Mouse (Mus musculus) kidney, embryonic 16.5 days (tissue): Measurements from ENCODE around the gene Tpsg1. TPM values are rescaled to one million over a fixed set of nuclear protein-coding genes. Genes with fewer than 3 reads are reported as not detected.
A peak's percentile ranks its signal among the peaks of the same experiment; 100 is the strongest.

Experiments used
- ATAC-seq: fragments of 200-750 bp; cut with Nextera tagmentation; 2 replicates; pipeline ENCODE4 v1.8.0; 2017; ENCODE audit warnings: moderate TSS enrichment; ENCODE audit not compliant: low FRiP score, low TSS enrichment
- H3K27ac ChIP-seq: fragments of 300-500 bp; sonication (generic); 2 replicates; pipeline ENCODE4 v1.5.1; 2014; ENCODE audit warnings: low read length
- H3K27me3 ChIP-seq: fragments of 300-500 bp; sonication (generic); 2 replicates; pipeline ENCODE4 v1.6.1; 2014; ENCODE audit warnings: low read length, control low read depth, mixed read lengths; ENCODE audit not compliant: insufficient read depth
- H3K36me3 ChIP-seq: fragments of 300-500 bp; sonication (generic); 2 replicates; pipeline ENCODE4 v1.6.1; 2014; ENCODE audit warnings: low read length, control low read depth, mixed read lengths; ENCODE audit not compliant: insufficient read depth
- H3K4me1 ChIP-seq: fragments of 300-500 bp; sonication (generic); 2 replicates; pipeline ENCODE4 v1.6.1; 2014; ENCODE audit warnings: low read length, control low read depth, mixed read lengths; ENCODE audit not compliant: insufficient read depth
- H3K4me2 ChIP-seq: fragments of 300-500 bp; sonication (generic); replicated peaks from 2 replicates; pipeline ENCODE4 v1.6.1; 2014; ENCODE audit warnings: low read depth, low read length
- H3K4me3 ChIP-seq: fragments of 300-500 bp; sonication (generic); 2 replicates; pipeline ENCODE4 v1.5.1; 2014; ENCODE audit warnings: mild to moderate bottlenecking, low read length
- H3K9ac ChIP-seq: fragments of 300-500 bp; sonication (generic); replicated peaks from 2 replicates; pipeline ENCODE4 v1.6.1; 2014; ENCODE audit warnings: low read length
- H3K9me3 ChIP-seq: fragments of 300-500 bp; sonication (generic); 2 replicates; pipeline ENCODE4 v1.6.1; 2016; ENCODE audit warnings: low read length, control low read depth
- WGBS: fragments of 180-500 bp; shearing (Covaris S2); extraction: QIAGEN DNeasy Blood & Tissue Kit; methylation state at CpG from one replicate; pipeline ENCODE4 v1.1.7; 2014; 5-methylcytosine and 5-hydroxymethylcytosine counted together
- polyA plus RNA-seq: library from polyadenylated mRNA; unstranded; fragments of >200 nt; fragmentation: Nextera tagmentation; extraction: Ambion mirVana; gene quantifications from 2 replicates; pipeline ENCODE4 v1.2.1, GENCODE M21; 2015

The Tpsg1 gene
- polyA plus RNA-seq, 1 experiment from 2014 or later, result 0.25 TPM

DNA sequence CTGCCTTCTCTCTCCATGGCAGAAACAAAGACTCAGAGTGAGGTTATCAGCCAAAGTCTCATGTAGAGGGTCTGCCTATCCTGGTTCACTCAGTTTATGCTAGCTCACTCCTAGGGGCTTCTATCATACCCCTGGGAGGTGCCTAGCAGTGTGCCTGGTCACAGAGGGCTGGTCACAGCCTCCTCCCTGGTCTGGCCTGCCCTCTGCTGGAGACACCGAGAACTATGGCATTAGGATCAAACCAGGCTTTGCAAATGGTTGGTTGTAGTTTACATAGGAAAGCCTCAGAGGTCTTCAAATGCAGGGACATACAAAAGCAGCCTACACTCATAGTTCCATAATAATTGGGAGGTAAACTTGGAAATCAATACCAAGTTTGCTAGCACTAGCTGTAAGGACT lies 5.3 kb upstream of the Tpsg1 start:
- no peak for ATAC-seq
- H3K9me3 ChIP-seq, result no peaks in the 10 kb centered on the region
- H3K36me3 ChIP-seq, result no peaks in the 10 kb centered on the region
- H3K9ac ChIP-seq, result no peak overlapping the region
- no peaks in the 10 kb centered on the region for H3K27me3 ChIP-seq
- WGBS, result 3% methylated on average over 1 of the region's 1 CpGs
- no peak overlapping the region for H3K4me3 ChIP-seq
- no peak overlapping the region for H3K27ac ChIP-seq
- no peak overlapping the region for H3K4me2 ChIP-seq
- H3K4me1 ChIP-seq, result no peaks in the 10 kb centered on the region

DNA sequence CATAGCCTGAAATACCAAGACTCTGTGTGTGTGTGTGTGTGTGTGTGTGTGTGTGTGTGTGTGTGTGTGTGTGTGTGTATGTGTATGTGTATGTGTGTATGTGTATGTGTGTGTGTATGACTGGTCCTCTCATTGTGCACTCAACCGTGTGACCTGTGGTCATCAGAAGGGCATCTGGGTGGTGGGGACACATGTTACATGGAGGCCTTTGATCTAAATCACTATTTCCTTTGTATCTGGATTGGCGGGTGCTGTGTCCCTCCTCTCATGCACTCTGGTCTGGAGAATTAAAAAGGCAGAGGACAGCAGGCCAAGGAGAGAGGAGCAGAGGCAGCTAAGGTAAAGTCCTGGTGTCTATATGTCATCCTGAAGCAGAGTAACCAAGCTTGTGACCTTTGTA lies 3.1 kb upstream of the Tpsg1 start, which contains the start of gene Tpsb2:
Gene Tpsb2 (plus strand): TSS at position 301 of the 400 bp plus-strand sequence.
- Histone ChIP-seq H3K36me3 (no peaks in the 10 kb centered on the region), H3K9me3 (no peaks in the 10 kb centered on the region), H3K9ac (no peak within 1 kb of the TSS), H3K4me1 (no peaks in the 10 kb centered on the region), H3K27me3 (no peaks in the 10 kb centered on the region), H3K27ac (no peak within 1 kb of the TSS), H3K4me3 (no peak within 1 kb of the TSS), H3K4me2 (no peak within 1 kb of the TSS)
- ATAC-seq, result no peak
- 75% methylated on average over 2 of the region's 2 CpGs for WGBS

DNA sequence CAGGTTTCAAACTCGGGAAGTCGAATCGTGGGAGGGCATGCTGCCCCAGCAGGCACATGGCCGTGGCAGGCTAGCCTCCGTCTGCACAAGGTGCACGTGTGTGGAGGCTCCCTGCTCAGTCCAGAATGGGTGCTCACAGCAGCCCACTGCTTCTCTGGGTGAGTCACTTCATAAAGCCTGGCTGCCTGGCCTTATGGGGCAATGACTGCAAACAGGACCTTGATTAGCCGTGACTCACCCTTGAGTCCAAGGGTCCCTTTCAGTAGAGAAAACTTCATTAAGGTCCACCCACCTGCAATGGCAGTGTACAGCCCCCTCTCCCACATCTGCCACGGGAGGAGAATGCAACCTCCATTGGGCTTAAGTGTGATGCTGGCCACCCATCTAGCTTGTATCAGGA lies 3.4 kb downstream of the Tpsg1 start:
- H3K4me1 ChIP-seq, result no peaks in the 10 kb centered on the region
- no peak overlapping the region for H3K4me2 ChIP-seq
- WGBS, result 63% methylated on average over 8 of the region's 8 CpGs
- no peak overlapping the region for H3K9ac ChIP-seq
- H3K36me3 ChIP-seq, result no peaks in the 10 kb centered on the region
- no peak for ATAC-seq
- no peaks in the 10 kb centered on the region for H3K9me3 ChIP-seq
- no peaks in the 10 kb centered on the region for H3K27me3 ChIP-seq
- H3K27ac ChIP-seq, result no peak overlapping the region
- H3K4me3 ChIP-seq, result no peak overlapping the region

DNA sequence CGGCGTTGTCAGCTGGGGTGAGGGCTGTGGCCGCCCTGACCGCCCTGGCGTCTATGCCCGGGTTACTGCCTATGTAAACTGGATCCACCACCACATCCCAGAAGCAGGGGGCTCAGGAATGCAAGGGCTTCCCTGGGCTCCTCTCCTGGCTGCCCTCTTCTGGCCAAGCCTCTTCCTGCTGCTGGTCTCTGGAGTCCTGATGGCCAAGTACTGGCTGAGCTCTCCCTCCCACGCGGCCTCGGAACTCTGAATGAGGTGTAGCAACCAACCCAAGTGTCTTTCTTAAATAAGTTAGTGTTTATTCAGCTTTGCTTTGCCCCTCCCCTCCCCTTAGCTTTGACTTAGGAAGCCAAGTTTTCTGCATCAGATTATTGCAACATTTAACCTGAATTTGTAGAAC lies 4.9 kb downstream of the Tpsg1 start:
- no peaks in the 10 kb centered on the region for H3K27me3 ChIP-seq
- H3K4me2 ChIP-seq, result no peak overlapping the region
- H3K36me3 ChIP-seq, result no peaks in the 10 kb centered on the region
- H3K9ac ChIP-seq, result no peak overlapping the region
- no peak overlapping the region for H3K4me3 ChIP-seq
- 36% methylated on average over 9 of the region's 9 CpGs for WGBS
- H3K9me3 ChIP-seq, result no peaks in the 10 kb centered on the region
- H3K27ac ChIP-seq, result no peak overlapping the region
- 0 out of 2 replicates have a peak, but pooled peaks have one; percentile 36 for ATAC-seq
- H3K4me1 ChIP-seq, result no peaks in the 10 kb centered on the region

DNA sequence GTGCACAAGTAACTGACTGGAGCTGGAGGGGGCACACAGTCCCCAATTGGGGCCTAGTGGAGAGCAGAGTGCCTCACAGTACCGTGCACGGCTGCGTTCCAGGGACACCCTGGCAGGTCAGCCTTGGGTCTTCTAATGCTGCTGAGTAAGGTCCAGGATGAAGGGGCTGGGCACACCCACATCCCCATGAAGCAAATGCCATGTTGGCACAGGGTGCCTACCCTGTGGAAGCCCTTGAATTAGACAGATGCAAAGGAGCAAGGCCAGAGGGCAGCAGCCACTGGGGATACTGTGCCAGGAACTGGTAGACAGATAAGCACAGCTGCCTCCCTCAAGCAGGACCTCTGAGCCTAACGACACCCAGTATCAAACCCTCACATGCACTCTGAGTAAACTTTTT lies 25.5 kb downstream of the Tpsg1 start:
- H3K4me1 ChIP-seq, result no peaks in the 10 kb centered on the region
- no peak overlapping the region for H3K9ac ChIP-seq
- ATAC-seq, result no peak
- no peaks in the 10 kb centered on the region for H3K36me3 ChIP-seq
- H3K4me2 ChIP-seq, result no peak overlapping the region
- 85% methylated on average over 4 of the region's 4 CpGs for whole genome bisulfite sequencing
- no peaks in the 10 kb centered on the region for H3K9me3 ChIP-seq
- H3K27ac ChIP-seq, result no peak overlapping the region
- H3K4me3 ChIP-seq, result no peak overlapping the region
- no peaks in the 10 kb centered on the region for H3K27me3 ChIP-seq

DNA sequence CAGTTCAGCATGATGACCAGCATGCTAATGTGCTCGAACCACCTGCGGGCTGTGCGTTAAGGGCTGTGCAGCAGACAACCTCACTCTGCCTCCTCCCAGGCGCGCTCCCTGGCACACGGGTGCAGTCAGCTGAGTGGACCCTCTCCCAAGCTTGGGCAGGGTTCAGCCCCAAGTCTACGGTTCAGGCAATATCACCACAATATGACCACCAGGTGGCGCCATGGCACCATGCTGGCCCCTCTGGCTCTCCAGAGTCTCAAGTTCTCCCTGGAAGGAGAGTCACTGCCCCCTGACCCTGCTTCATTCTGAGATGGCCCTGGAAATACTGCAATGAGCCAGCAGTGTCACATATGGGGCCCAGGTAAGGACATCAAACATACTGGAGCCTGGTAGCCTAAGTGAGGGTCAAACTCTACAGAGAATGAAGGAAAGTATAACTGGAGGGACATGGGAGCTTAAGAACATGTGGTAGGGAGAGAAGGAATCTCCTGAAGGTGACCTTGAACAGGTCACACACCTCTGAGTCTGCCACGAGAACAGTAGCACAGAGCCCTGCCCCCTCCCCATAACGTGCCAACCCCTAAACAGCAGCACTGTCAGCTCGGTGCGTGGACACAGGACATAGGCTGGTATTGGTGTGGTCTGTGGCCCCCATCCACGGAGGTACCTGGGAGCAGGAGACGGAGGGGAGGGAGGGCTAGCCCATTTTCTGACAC lies 28.9 kb downstream of the Tpsg1 start:
- no peak overlapping the region for H3K4me2 ChIP-seq
- peaks cover 13% of the 10 kb centered on the region for H3K4me1 ChIP-seq
- 0 out of 2 replicates have a peak, but pooled peaks have one; percentile 10 for ATAC-seq
- H3K9me3 ChIP-seq, result no peaks in the 10 kb centered on the region
- WGBS, result 35% methylated on average over 14 of the region's 14 CpGs
- no peaks in the 10 kb centered on the region for H3K27me3 ChIP-seq
- H3K27ac ChIP-seq, result no peak overlapping the region
- H3K36me3 ChIP-seq, result no peaks in the 10 kb centered on the region
- no peak overlapping the region for H3K9ac ChIP-seq
- H3K4me3 ChIP-seq, result no peak overlapping the region

DNA sequence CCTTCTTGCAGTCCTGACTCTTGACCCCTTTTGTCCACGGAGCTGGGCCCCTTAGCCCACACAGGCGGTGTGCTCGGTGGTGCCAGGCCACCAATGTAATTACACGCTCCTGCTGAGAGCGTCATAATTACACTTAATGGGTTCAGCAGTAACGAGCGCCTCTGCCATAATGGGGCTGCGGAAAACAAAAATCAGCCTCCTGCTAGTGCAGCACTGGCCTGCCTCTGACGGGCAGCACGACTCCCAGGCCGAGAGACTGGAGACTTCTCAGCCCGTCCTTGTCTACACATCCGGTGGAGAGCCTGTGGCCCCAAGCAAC lies 29.4 kb downstream of the Tpsg1 start:
- H3K27ac ChIP-seq, result no peak overlapping the region
- no peak for ATAC-seq
- 49% methylated on average over 13 of the region's 13 CpGs for WGBS

DNA sequence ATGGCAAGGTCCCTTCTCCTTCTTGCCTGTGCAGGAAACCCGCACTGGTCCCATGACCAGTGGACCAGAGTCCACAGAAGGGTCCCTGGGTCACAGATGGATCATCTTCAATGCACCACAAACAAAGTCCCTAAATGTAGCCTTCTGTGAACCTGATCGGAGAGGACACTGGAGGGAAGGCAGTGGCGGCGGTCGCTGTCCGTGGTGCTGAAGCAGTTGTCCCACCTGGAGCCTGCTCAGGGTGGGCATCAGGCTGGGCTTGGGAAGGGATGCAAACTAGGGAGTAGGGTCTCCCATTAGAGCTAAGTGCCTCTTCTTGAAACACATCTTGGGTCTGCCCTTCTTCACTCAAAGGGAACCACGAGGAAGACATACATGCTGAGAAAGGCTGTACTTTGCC lies 31.4 kb downstream of the Tpsg1 start:
- H3K36me3 ChIP-seq, result no peaks in the 10 kb centered on the region
- WGBS, result 5% methylated on average over 7 of the region's 7 CpGs
- no peak overlapping the region for H3K4me3 ChIP-seq
- peaks cover 21% of the 10 kb centered on the region for H3K4me1 ChIP-seq
- H3K4me2 ChIP-seq, result no peak overlapping the region
- no peaks in the 10 kb centered on the region for H3K9me3 ChIP-seq
- H3K27me3 ChIP-seq, result no peaks in the 10 kb centered on the region
- no peak overlapping the region for H3K27ac ChIP-seq
- H3K9ac ChIP-seq, result no peak overlapping the region
- ATAC-seq, result no peak

More for the DNA sequence above, 29.4 kb downstream of the Tpsg1 start:
- no peaks in the 10 kb centered on the region for H3K9me3 ChIP-seq
- no peak overlapping the region for H3K4me2 ChIP-seq
- no peak overlapping the region for H3K9ac ChIP-seq
- H3K4me1 ChIP-seq, result peaks cover 13% of the 10 kb centered on the region
- no peaks in the 10 kb centered on the region for H3K36me3 ChIP-seq
- H3K27me3 ChIP-seq, result no peaks in the 10 kb centered on the region
- no peak overlapping the region for H3K4me3 ChIP-seq

DNA sequence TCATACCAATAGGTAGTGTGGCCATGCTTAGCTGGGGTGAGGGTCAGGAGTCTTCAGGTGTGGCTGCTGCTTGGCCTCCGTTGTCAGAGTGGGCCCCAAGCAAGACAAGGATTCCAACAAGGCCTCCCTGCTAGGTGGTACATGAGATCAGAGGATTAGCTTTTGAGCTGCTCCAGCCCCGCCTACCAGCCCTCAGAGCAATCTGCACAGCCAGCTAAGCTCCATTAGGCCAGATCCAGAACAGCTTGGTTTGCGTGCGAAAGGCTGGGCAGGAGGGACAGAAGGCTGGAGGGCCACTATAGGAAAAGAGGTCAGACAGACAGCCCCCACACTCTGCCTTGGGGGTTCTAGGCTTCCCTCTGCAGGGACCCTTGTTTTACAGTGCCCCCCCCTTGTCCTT lies 32.4 kb downstream of the Tpsg1 start:
- Histone ChIP-seq H3K27ac (no peak overlapping the region), H3K4me2 (no peak overlapping the region), H3K36me3 (no peaks in the 10 kb centered on the region), H3K4me1 (peaks cover 31% of the 10 kb centered on the region), H3K4me3 (no peak overlapping the region), H3K27me3 (no peaks in the 10 kb centered on the region), H3K9me3 (no peaks in the 10 kb centered on the region), H3K9ac (no peak overlapping the region)
- ATAC-seq, result no peak
- WGBS, result 48% methylated on average over 4 of the region's 4 CpGs

DNA sequence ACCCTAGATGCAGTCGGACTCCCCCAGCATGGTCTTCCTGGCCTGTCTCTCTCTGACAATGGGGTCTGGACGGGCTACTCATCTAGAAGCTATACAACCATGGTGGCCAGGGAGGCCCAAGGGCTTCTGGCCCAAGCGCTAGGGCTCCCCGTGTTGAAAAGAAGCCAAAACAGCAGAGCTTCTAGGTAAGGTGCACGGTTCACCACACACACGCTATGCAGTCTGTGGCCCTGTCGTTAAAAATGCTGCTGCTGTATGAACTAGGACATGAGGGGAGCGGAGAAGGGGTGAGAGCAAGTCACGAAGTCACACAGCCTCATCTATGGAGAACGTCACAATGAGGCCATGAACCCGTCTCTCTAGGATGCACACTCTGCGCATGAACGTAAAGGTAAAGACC lies 33.2 kb downstream of the Tpsg1 start:
- Histone ChIP-seq H3K4me2 (no peak overlapping the region), H3K4me1 (peaks cover 36% of the 10 kb centered on the region), H3K9ac (no peak overlapping the region), H3K36me3 (no peaks in the 10 kb centered on the region), H3K27me3 (no peaks in the 10 kb centered on the region), H3K4me3 (no peak overlapping the region), H3K27ac (0 out of 2 replicates have a peak overlapping the region, but pooled peaks have one; percentile 10), H3K9me3 (no peaks in the 10 kb centered on the region)
- no peak for ATAC-seq
- 67% methylated on average over 13 of the region's 13 CpGs for WGBS
